18 mouse cellular contexts compared by ENCODE assay signal in the genomic region with DNA sequence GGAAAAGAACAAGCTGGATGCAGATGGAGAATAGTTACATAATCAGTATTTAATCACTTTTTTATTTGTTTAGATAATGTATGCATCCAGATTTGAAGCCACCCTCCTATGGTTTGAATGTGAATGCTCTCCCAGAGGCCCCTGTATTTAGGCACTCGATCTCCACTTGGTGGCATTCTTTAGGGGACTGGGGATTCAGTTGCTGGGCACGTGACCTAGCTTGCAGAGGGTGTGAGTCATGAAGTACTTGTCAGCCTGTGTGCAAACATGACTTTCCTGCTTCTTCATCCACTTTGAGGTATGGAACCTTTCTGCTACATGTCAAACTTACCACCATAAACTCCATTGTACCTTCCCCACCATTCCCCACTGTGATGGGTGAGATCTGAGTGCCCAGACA.
"Had no signal": no experiment of that assay in that cellular context is flagged by ENCODE, and none has a peak within 500 bp of the region (broad histone marks: within the 10 kb centered on the region; RNA-seq: fewer than 3 reads in every experiment).

No protein-coding gene starts in this region.

- H3K4me2 ChIP-seq: kidney, embryonic 15.5 days; limb, embryonic 12.5 days; limb, embryonic 15.5 days; liver, embryonic 11.5 days; midbrain, embryonic 12.5 days had no signal

- ATAC-seq: midbrain, embryonic 16.5 days had no signal

- H3K4me3 ChIP-seq: kidney, embryonic 15.5 days; left cerebral cortex, adult 2 months; limb, embryonic 12.5 days; limb, embryonic 15.5 days; midbrain, embryonic 12.5 days had no signal

- H3K9me3 ChIP-seq: kidney, embryonic 15.5 days; limb, embryonic 12.5 days; limb, embryonic 15.5 days; midbrain, embryonic 12.5 days had no signal

- H3K27me3 ChIP-seq: kidney, embryonic 15.5 days; limb, embryonic 12.5 days; limb, embryonic 15.5 days; midbrain, embryonic 12.5 days had no signal

- H3K9ac ChIP-seq: kidney, embryonic 15.5 days; limb, embryonic 12.5 days; limb, embryonic 15.5 days; liver, embryonic 14.5 days; midbrain, embryonic 12.5 days had no signal

- H3K4me1 ChIP-seq: kidney, embryonic 15.5 days; limb, embryonic 12.5 days; limb, embryonic 15.5 days; midbrain, embryonic 12.5 days had no signal

- DNase-seq: kidney, adult 11 months; kidney, adult 8-10 months; kidney, postnatal 10 days; kidney, postnatal 36 days; layer of hippocampus, postnatal 36 days; left cerebral cortex, postnatal 4 days; lung, adult 18-20 months; thymus, adult 18-20 months; thymus, postnatal 36 days had no signal

- H3K27ac ChIP-seq: kidney, embryonic 15.5 days; left cerebral cortex, adult 2 months; limb, embryonic 12.5 days; limb, embryonic 15.5 days; liver, embryonic 14.5 days; macrophage; midbrain, embryonic 12.5 days had no signal

- H3K36me3 ChIP-seq: kidney, embryonic 15.5 days; limb, embryonic 12.5 days; limb, embryonic 15.5 days; midbrain, embryonic 12.5 days had no signal
